Mouse (Mus musculus) Patski (cell line): ENCODE results near the gene Palmd. TPM values are rescaled to one million over a fixed set of nuclear protein-coding genes. Genes with fewer than 3 reads are reported as not detected.

Source experiments
- ATAC-seq: fragments of 100-300 bp; one replicate; pipeline ENCODE4 v1.8.0; 2021
- CTCF ChIA-PET: fragments of 350-600 bp; sonication (Branson Sonifier 250); formaldehyde crosslinking; loops from one replicate; lab custom pipeline; 2022; ENCODE audit warnings: inconsistent platforms; lab: Charles Lee
- POLR2A ChIA-PET: fragments of 350-600 bp; sonication (Branson Sonifier 250); formaldehyde crosslinking; loops from one replicate; lab custom pipeline; 2022; ENCODE audit warnings: antibody characterized with exemption, inconsistent platforms; lab: Charles Lee
- DNase-seq: peaks from one replicate; pipeline ENCODE4 v3.0.0-alpha.2; 2011; ENCODE audit warnings: low read depth, low spot score
- H3K27me3 ChIP-seq: fragments of 371-371 bp; one replicate; pipeline ENCODE4 v1.5.1; 2021
- CTCF ChIP-seq: fragments of 100-300 bp; IDR thresholded peaks from one replicate; pipeline ENCODE4 v1.5.1; 2021
- in situ Hi-C: fragments of 300-500 bp; cut with MboI; formaldehyde crosslinking; loops from 3 replicates; pipeline ENCODE4 v1.11.1; 2018; ENCODE audit warnings: low pct_unique_long_range_greater_than_20kb, mixed read lengths
- polyA plus RNA-seq: library from polyadenylated mRNA; unstranded; gene quantifications from one replicate; pipeline ENCODE4 v1.2.3, GENCODE M21; 2021

Gene Palmd
- polyA plus RNA-seq, 1 experiment from 2014 or later: 0.04 TPM

GRCm38 (mm10) chr3:116882221-116882960 lies 86.4 kb downstream of the Palmd start:
- in situ Hi-C loops: no loop called here
- no peaks in the 10 kb centered on the region for H3K27me3 ChIP-seq
- no peak for ATAC-seq
- no peak for DNase-seq
- no peak for TF ChIP-seq CTCF
- ChIA-PET CTCF (no interaction called here), POLR2A (no interaction called here)

- TF ChIP-seq CTCF: no peak
- no peak for ATAC-seq
- ChIA-PET POLR2A (no interaction called here), CTCF (interaction anchor here (1.1 to 1.4 kb wide), 2 partner anchors 33 to 41 kb away, joined by 3 read pairs; no protein-coding TSS in a partner anchor)
- DNase-seq: no peak
- in situ Hi-C loops: no loop called here
- no peaks in the 10 kb centered on the region for H3K27me3 ChIP-seq
Observed at GRCm38 (mm10) chr3:116870372-116870771, 98.4 kb downstream of the Palmd start.

Other genes starting within 250 kb of the Palmd start
- gene Agl, start 160.8 kb downstream of the Palmd start, polyA plus RNA-seq: 44.8 TPM
- 40.5 TPM for gene Frrs1, start 109.5 kb downstream of the Palmd start, polyA plus RNA-seq
- not detected for gene 4930455H04Rik, start 720 bp downstream of the Palmd start, polyA plus RNA-seq